Mouse (Mus musculus) myocyte (in vitro differentiated cells): ENCODE results near the gene Tlr9.

Experiments used
- MYOD1 ChIP-seq, 3 experiments: IDR thresholded peaks; one replicate each; pipeline ENCODE4 v1.6.1; 2011; ENCODE audit warnings: control low read depth in 2 of 3, low read depth in 2 of 3, mild to moderate bottlenecking in 2 of 3, moderate library complexity in 1 of 3; ENCODE audit not compliant: insufficient read length in 2 of 3, control insufficient read depth in 1 of 3
- POLR2A ChIP-seq: IDR thresholded peaks from one replicate; pipeline ENCODE4 v1.6.1; 2011; ENCODE audit warnings: low read depth, mild to moderate bottlenecking, control low read depth, moderate library complexity; ENCODE audit not compliant: insufficient read length
- POLR2AphosphoS2 ChIP-seq: IDR thresholded peaks from one replicate; pipeline ENCODE4 v1.6.1; 2011; ENCODE audit warnings: low read depth, control low read depth; ENCODE audit not compliant: insufficient read length

DNA sequence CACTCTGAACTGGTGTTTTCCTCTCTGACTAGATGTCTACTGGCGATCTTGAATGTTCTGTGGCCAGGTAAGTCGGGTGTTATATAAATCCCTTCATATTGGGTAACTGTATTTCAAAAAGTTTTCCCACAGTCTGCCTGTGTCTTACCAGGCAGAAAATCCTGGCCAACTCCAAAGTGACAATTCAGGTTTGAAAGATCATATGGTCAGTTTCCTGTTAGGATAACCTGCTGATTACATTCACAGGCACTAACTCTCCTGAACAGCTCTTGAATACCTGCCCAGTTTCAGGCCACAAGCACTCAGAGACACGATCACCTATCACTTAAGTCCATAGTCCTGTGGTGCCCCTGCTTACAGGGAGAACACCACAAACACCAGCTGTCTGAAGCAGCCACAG lies 39.7 kb downstream of the Tlr9 start:
- TF ChIP-seq POLR2A, result no peak
- no peak for TF ChIP-seq POLR2AphosphoS2
- TF ChIP-seq MYOD1 (IDR thresholded peaks at IDR 0.05; ENCODE audit: control insufficient read depth in 1 of 3, insufficient read length in 2 of 3, low read depth in 2 of 3), result no peak
